Mouse (Mus musculus) midbrain, embryonic 16.5 days (tissue): ENCODE measurements at regions not wholly inside any gene's neighbourhood (a gene's known extent, or its start where the extent isn't known, plus 50 kb on each side); places are given as distances from the start of the nearest gene placed in this dataset.

Experiments
- ATAC-seq: fragments of 200-750 bp; cut with Nextera tagmentation; 2 replicates; pipeline ENCODE4 v1.8.0; 2017; ENCODE audit warnings: moderate TSS enrichment
- H3K27ac ChIP-seq: fragments of 300-500 bp; sonication (generic); 2 replicates; pipeline ENCODE4 v1.5.1; 2014; ENCODE audit warnings: mild to moderate bottlenecking, low read length, mixed read lengths
- H3K27me3 ChIP-seq: fragments of 300-500 bp; sonication (generic); 2 replicates; pipeline ENCODE4 v1.6.1; 2014; ENCODE audit warnings: low read depth, low read length, mixed read lengths; ENCODE audit not compliant: control insufficient read depth, insufficient read depth
- H3K36me3 ChIP-seq: fragments of 300-500 bp; sonication (generic); 2 replicates; pipeline ENCODE4 v1.6.1; 2014; ENCODE audit warnings: mild to moderate bottlenecking, low read length, moderate library complexity, mixed read lengths; ENCODE audit not compliant: control insufficient read depth, insufficient read depth
- H3K4me1 ChIP-seq: fragments of 300-500 bp; sonication (generic); 2 replicates; pipeline ENCODE4 v1.6.1; 2014; ENCODE audit warnings: mild to moderate bottlenecking, low read length, mixed read lengths; ENCODE audit not compliant: control insufficient read depth, insufficient read depth
- H3K4me2 ChIP-seq: fragments of 300-500 bp; sonication (generic); 2 replicates; pipeline ENCODE4 v1.6.1; 2014; ENCODE audit warnings: mild to moderate bottlenecking, low read length, mixed read lengths
- H3K4me3 ChIP-seq: fragments of 300-500 bp; sonication (generic); 2 replicates; pipeline ENCODE4 v1.5.1; 2014; ENCODE audit warnings: low read depth, mild to moderate bottlenecking, low read length, moderate library complexity, mixed read lengths
- H3K9ac ChIP-seq: fragments of 300-500 bp; sonication (generic); 2 replicates; pipeline ENCODE4 v1.6.1; 2014; ENCODE audit warnings: low read depth, low read length, mixed read lengths
- H3K9me3 ChIP-seq: fragments of 300-500 bp; sonication (generic); replicated peaks from 2 replicates; pipeline ENCODE4 v1.6.1; 2014; ENCODE audit warnings: mild to moderate bottlenecking, low read length, mixed read lengths; ENCODE audit not compliant: control insufficient read depth, poor library complexity, severe bottlenecking
- WGBS: fragments of 180-500 bp; shearing (Covaris S2); extraction: QIAGEN DNeasy Blood & Tissue Kit; methylation state at CpG from one replicate; pipeline ENCODE4 v1.1.7; 2014; 5-methylcytosine and 5-hydroxymethylcytosine counted together

GRCm38 (mm10) chr13:34408669-34409055 is 63.7 kb upstream of the Slc22a23 start:
- ATAC-seq: peak; percentile 25; the same call in 1 of the 2 replicates
- Histone ChIP-seq H3K4me1 (no peaks in the 10 kb centered on the region), H3K4me3 (no peak overlapping the region), H3K9me3 (no peaks in the 10 kb centered on the region), H3K36me3 (no peaks in the 10 kb centered on the region), H3K9ac (no peak overlapping the region), H3K27ac (no peak overlapping the region), H3K4me2 (no peak overlapping the region), H3K27me3 (no peaks in the 10 kb centered on the region)
- 28% methylated on average over 2 of the region's 2 CpGs for WGBS

GRCm38 (mm10) chr13:34408007-34408668 is 63.2 kb upstream of the Slc22a23 start:
- no peaks in the 10 kb centered on the region for H3K9me3 ChIP-seq
- no peaks in the 10 kb centered on the region for H3K4me1 ChIP-seq
- no peak overlapping the region for H3K27ac ChIP-seq
- H3K36me3 ChIP-seq: no peaks in the 10 kb centered on the region
- no peak overlapping the region for H3K4me3 ChIP-seq
- no peak overlapping the region for H3K9ac ChIP-seq
- WGBS: 61% methylated on average over 4 of the region's 4 CpGs
- peak; percentile 45; the same call in 1 of the 2 replicates for ATAC-seq
- H3K4me2 ChIP-seq: no peak overlapping the region
- no peaks in the 10 kb centered on the region for H3K27me3 ChIP-seq

DNA sequence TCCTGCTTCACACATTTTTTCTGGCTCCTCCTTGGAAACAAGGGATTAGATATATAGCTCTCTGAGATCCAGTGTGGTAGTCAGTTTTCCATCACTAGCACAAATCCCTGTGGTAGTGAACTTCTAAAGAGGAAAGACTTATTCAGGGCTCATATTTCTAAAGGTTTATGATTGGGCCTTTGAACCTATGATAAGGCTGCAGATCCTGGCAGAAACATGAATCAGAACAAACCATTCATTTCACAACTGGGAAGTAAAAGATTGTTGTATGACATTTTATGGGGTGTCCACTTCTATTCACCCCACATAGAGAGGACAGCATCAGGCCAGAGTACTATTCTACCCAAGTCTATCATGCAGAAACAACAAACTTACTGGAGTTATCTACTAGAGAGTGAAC is 61.3 kb upstream of the Slc22a23 start:
- H3K27me3 ChIP-seq: no peaks in the 10 kb centered on the region
- H3K36me3 ChIP-seq: no peaks in the 10 kb centered on the region
- no peaks in the 10 kb centered on the region for H3K4me1 ChIP-seq
- H3K9ac ChIP-seq: no peak overlapping the region
- no peak overlapping the region for H3K4me3 ChIP-seq
- no peak overlapping the region for H3K27ac ChIP-seq
- no peak overlapping the region for H3K4me2 ChIP-seq
- ATAC-seq: no peak
- H3K9me3 ChIP-seq: no peaks in the 10 kb centered on the region

GRCm38 (mm10) chr13:34402631-34403030 is 57.6 kb upstream of the Slc22a23 start:
- Histone ChIP-seq H3K27ac (no peak overlapping the region), H3K4me3 (no peak overlapping the region), H3K9ac (no peak overlapping the region), H3K36me3 (no peaks in the 10 kb centered on the region), H3K4me1 (no peaks in the 10 kb centered on the region), H3K4me2 (no peak overlapping the region), H3K9me3 (no peaks in the 10 kb centered on the region), H3K27me3 (no peaks in the 10 kb centered on the region)
- 90% methylated on average over 1 of the region's 1 CpGs for WGBS
- no peak for ATAC-seq

DNA sequence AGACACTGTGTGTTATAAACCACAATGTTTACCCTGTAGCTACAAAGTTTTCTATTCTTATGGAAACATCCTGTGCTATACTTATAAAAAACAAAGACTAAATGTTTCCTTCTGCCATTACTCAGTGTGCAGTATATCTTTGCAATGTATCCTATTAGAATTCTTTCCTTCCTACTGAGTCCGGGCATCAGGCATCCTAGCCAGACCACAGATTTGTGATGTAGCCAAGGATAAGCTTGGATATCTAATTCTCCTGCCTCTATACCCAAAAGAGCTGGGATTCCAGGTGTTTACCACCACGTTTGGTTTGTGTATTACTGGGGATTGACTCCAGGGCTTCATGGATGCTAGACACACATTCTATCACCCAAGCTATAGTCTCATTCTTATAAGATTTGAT is 56.0 kb upstream of the Slc22a23 start:
- Histone ChIP-seq H3K27me3 (no peaks in the 10 kb centered on the region), H3K4me1 (no peaks in the 10 kb centered on the region), H3K36me3 (no peaks in the 10 kb centered on the region), H3K4me2 (no peak overlapping the region), H3K9ac (no peak overlapping the region), H3K4me3 (no peak overlapping the region), H3K9me3 (no peaks in the 10 kb centered on the region), H3K27ac (no peak overlapping the region)
- no peak for ATAC-seq
- 70% methylated on average over 2 of the region's 2 CpGs for WGBS

DNA sequence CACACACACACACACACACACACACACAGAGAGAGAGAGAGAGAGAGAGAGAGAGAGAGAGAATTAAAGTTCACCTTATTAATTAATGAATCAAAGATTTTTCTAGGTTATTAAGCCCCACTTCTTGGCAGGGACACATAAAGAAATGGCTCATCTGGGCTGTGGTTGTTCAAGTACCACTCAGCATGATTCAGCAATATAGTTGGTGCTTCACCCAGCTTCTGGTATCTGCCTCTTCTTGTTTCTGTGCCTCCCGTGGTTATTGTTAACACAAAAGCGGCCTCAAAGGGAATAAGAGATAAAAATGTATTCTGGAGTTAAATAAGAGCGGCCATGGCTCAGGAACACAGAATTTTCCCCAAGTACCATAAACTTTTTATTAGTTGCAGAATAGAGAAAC is 53.9 kb upstream of the Slc22a23 start:
- Histone ChIP-seq H3K27me3 (no peaks in the 10 kb centered on the region), H3K4me2 (no peak overlapping the region), H3K27ac (no peak overlapping the region), H3K4me3 (no peak overlapping the region), H3K36me3 (no peaks in the 10 kb centered on the region), H3K9ac (no peak overlapping the region), H3K9me3 (no peaks in the 10 kb centered on the region), H3K4me1 (no peaks in the 10 kb centered on the region)
- no peak for ATAC-seq
- WGBS: 80% methylated on average over 3 of the region's 3 CpGs

- whole genome bisulfite sequencing: 35% methylated on average over 10 of the region's 10 CpGs
- no peak overlapping the region for H3K9ac ChIP-seq
- H3K27ac ChIP-seq: no peak overlapping the region
- no peaks in the 10 kb centered on the region for H3K27me3 ChIP-seq
- no peak overlapping the region for H3K4me2 ChIP-seq
- H3K4me3 ChIP-seq: no peak overlapping the region
- H3K9me3 ChIP-seq: no peaks in the 10 kb centered on the region
- ATAC-seq: no peak
- no peaks in the 10 kb centered on the region for H3K36me3 ChIP-seq
- H3K4me1 ChIP-seq: no peaks in the 10 kb centered on the region
Observed at GRCm38 (mm10) chr13:34398061-34398787, 53.2 kb upstream of the Slc22a23 start.

DNA sequence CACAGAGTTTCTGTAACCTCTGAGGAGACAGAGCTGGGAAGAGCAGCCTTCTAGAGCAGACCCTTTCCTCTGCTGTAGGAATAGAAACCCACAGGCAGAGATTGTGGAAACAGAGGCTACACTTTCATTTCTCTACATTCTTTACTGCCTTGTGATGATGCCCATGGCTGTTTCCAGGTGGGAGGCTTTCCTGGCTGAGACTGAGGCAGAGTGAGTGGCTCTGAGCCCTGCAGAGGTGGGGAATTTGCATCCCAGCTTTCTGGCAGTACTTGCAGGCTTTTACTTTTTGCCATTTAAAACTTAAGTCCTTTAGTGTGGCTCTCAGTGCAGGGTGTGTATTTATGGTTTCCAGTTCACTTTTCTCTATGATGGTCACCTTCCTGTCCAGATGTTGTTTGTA is 50.5 kb upstream of the Slc22a23 start:
- H3K9me3 ChIP-seq: no peaks in the 10 kb centered on the region

DNA sequence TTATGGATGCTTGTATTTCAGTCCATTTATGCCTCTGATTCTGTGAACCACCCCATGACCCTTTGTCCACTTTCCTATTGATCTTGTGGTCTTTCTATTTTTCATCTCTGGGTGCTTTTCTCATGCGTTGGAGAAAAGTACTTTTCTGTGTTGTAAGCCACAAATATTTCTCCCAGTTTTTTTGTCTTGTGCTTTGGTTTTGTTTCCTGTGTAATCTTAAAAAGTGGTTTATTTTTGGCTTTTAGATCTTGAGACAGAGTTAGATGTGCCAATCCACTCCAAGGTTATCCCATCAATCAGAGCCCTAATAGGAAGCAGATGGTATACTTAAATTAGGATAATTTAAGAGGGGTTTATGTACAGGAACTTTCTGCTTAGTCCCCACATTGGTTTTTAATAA is 50.0 kb upstream of the Slc22a23 start:
- H3K4me2 ChIP-seq: no peak overlapping the region
- no peaks in the 10 kb centered on the region for H3K9me3 ChIP-seq
- no peak overlapping the region for H3K27ac ChIP-seq
- H3K4me3 ChIP-seq: no peak overlapping the region
- H3K9ac ChIP-seq: no peak overlapping the region
- 86% methylated on average over 1 of the region's 1 CpGs for WGBS
- H3K27me3 ChIP-seq: no peaks in the 10 kb centered on the region
- H3K4me1 ChIP-seq: no peaks in the 10 kb centered on the region
- H3K36me3 ChIP-seq: no peaks in the 10 kb centered on the region
- no peak for ATAC-seq

More for the DNA sequence above, 50.5 kb upstream of the Slc22a23 start:
- Histone ChIP-seq H3K4me2 (no peak overlapping the region), H3K4me1 (no peaks in the 10 kb centered on the region), H3K27me3 (no peaks in the 10 kb centered on the region), H3K27ac (no peak overlapping the region), H3K4me3 (no peak overlapping the region), H3K9ac (no peak overlapping the region), H3K36me3 (no peaks in the 10 kb centered on the region)
- ATAC-seq: no peak
